Mouse (Mus musculus) layer of hippocampus, adult 9-11 months (tissue): ENCODE results near the gene Dand5.

ENCODE experiments used
- DNase-seq: peaks from one replicate; pipeline ENCODE4 v3.0.0; 2022

Gene Dand5

GRCm38 (mm10) chr8:84783198-84783918 is 39.3 kb downstream of the Dand5 start:
- no peak for DNase-seq

GRCm38 (mm10) chr8:84782680-84783079 is 39.9 kb downstream of the Dand5 start:
- no peak for DNase-seq

GRCm38 (mm10) chr8:84781686-84782505 is 40.7 kb downstream of the Dand5 start:
- DNase-seq = no peak

GRCm38 (mm10) chr8:84780949-84781680 is 41.5 kb downstream of the Dand5 start:
- no peak for DNase-seq

- no peak for DNase-seq
These were observed 42.4 kb downstream of the Dand5 start for GRCm38 (mm10) chr8:84780225-84780555.

GRCm38 (mm10) chr8:84779519-84780224 is 43.0 kb downstream of the Dand5 start:
- DNase-seq = no peak

- no peak for DNase-seq
These were observed 43.8 kb downstream of the Dand5 start for GRCm38 (mm10) chr8:84778638-84779380.

- no peak for DNase-seq
These were observed 44.6 kb downstream of the Dand5 start for GRCm38 (mm10) chr8:84777899-84778637.

- DNase-seq = no peak
These were observed 46.1 kb downstream of the Dand5 start for GRCm38 (mm10) chr8:84776569-84776968.

- no peak for DNase-seq
These were observed 47.0 kb downstream of the Dand5 start for GRCm38 (mm10) chr8:84775621-84776113.

GRCm38 (mm10) chr8:84775105-84775591 is 47.5 kb downstream of the Dand5 start:
- DNase-seq = peak; percentile 82

GRCm38 (mm10) chr8:84774473-84774911 is 48.1 kb downstream of the Dand5 start:
- peak; percentile 56 for DNase-seq

- peak; percentile 88 for DNase-seq
These were observed 48.8 kb downstream of the Dand5 start for GRCm38 (mm10) chr8:84773833-84774232.

- DNase-seq = no peak
These were observed 49.3 kb downstream of the Dand5 start for GRCm38 (mm10) chr8:84773304-84773703.

- DNase-seq = no peak
These were observed 50.0 kb downstream of the Dand5 start for GRCm38 (mm10) chr8:84772628-84773027.

GRCm38 (mm10) chr8:84771941-84772378 is 50.7 kb downstream of the Dand5 start:
- no peak for DNase-seq

- DNase-seq = no peak
These were observed 51.5 kb downstream of the Dand5 start for GRCm38 (mm10) chr8:84771000-84771687.

- no peak for DNase-seq
These were observed 52.3 kb downstream of the Dand5 start for GRCm38 (mm10) chr8:84770100-84770953.

- no peak for DNase-seq
These were observed 53.3 kb downstream of the Dand5 start for GRCm38 (mm10) chr8:84769324-84769723.
